Comparison of ENCODE assay signal across 9 mouse cellular contexts in the genomic region with DNA sequence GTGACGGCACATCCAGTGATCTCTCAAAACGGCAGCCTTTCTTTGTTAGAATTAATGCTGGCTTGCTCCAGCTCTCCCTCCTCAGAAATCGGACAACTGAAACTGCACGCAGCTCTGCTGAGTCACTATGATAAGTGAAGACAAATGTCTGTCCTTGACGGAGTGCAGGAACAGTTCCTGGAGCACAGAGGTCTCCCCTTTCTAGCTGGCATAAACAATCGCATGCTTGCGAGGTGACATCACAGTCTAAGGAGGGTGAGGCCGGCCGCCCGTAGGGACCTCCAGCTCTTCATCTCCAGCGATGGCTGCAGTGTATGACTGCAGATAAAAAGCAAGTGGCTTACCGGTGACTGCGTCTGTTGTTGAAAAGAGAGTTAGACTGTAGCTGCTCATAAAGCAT. TPM values are rescaled to one million over a fixed set of nuclear protein-coding genes. Genes with fewer than 3 reads are reported as not detected.
A peak's percentile ranks its signal among the peaks of the same experiment; 100 is the strongest.
DNase-seq lines count a peak whose midpoint lies in the region; ATAC-seq and TF ChIP-seq lines count a peak whose summit lies in the region.
"Had no signal": no experiment of that assay in that cellular context is flagged by ENCODE, and none has a peak within 500 bp of the region (broad histone marks: within the 10 kb centered on the region; RNA-seq: fewer than 3 reads in every experiment).

No protein-coding gene starts in this region.

- peak; percentile 10 for DNase-seq in hindbrain, embryonic 11.5 days (ENCODE audit: low spot score)
- DNase-seq in embryo, embryonic 11 days, result peak; percentile 47
- peak; percentile 48 for DNase-seq in lung, adult 2 months
- DNase-seq in urinary bladder, postnatal 25 days (ENCODE audit: low spot score), result peak; percentile 49
- DNase-seq in left cerebral cortex, adult 11 months (ENCODE audit: low spot score), result no peak

- H3K4me2 ChIP-seq in hindbrain, embryonic 11.5 days (replicated peaks; ENCODE audit: low read depth, low read length), result no peak overlapping the region
- no peak overlapping the region for H3K4me2 ChIP-seq in hindbrain, embryonic 16.5 days (ENCODE audit: low read length)
- peak overlapping the region; percentile 29 for H3K4me2 ChIP-seq in heart, embryonic 16.5 days (ENCODE audit: low read depth, low read length)

- peaks cover 8% of the 10 kb centered on the region; the same call in 1 of the 2 replicates for H3K36me3 ChIP-seq in hindbrain, embryonic 11.5 days (ENCODE audit: control insufficient read depth, insufficient read depth, low read length)
- H3K36me3 ChIP-seq in hindbrain, embryonic 16.5 days (ENCODE audit: control insufficient read depth, insufficient read depth, low read length), result peaks cover 68% of the 10 kb centered on the region
- H3K36me3 ChIP-seq in heart, embryonic 16.5 days (ENCODE audit: control insufficient read depth, insufficient read depth), result peaks cover 57% of the 10 kb centered on the region

- no peak for TF ChIP-seq CTCF in lung, adult 2 months (IDR thresholded peaks at IDR 0.05; ENCODE audit: insufficient read depth, low read length)

- no peaks in the 10 kb centered on the region for H3K27me3 ChIP-seq in hindbrain, embryonic 11.5 days (ENCODE audit: control insufficient read depth, insufficient read depth, low read length)
- H3K27me3 ChIP-seq in hindbrain, embryonic 16.5 days (replicated peaks; ENCODE audit: control insufficient read depth, insufficient read depth, low read length), result no peaks in the 10 kb centered on the region
- H3K27me3 ChIP-seq in heart, embryonic 16.5 days (ENCODE audit: control insufficient read depth, insufficient read depth, low read length), result no peaks in the 10 kb centered on the region
- H3K27me3 ChIP-seq: CH12.LX had no signal

- WGBS in hindbrain, embryonic 11.5 days, result 75% methylated on average over 13 of the region's 13 CpGs
- WGBS in hindbrain, embryonic 16.5 days, result 71% methylated on average over 13 of the region's 13 CpGs
- 12% methylated on average over 13 of the region's 13 CpGs for WGBS in heart, embryonic 16.5 days
- WGBS in lung, adult 2 months, result 30% methylated on average over 13 of the region's 13 CpGs

- H3K27ac ChIP-seq in hindbrain, embryonic 11.5 days (ENCODE audit: low read depth, low read length), result no peak overlapping the region
- no peak overlapping the region for H3K27ac ChIP-seq in hindbrain, embryonic 16.5 days (ENCODE audit: low read depth, low read length)
- H3K27ac ChIP-seq in heart, embryonic 16.5 days (ENCODE audit: low read length), result peak overlapping the region; percentile 67

- no peak overlapping the region for H3K9ac ChIP-seq in hindbrain, embryonic 11.5 days (ENCODE audit: low read depth, low read length)
- no peak overlapping the region for H3K9ac ChIP-seq in hindbrain, embryonic 16.5 days (ENCODE audit: low read depth, low read length)
- peak overlapping the region; percentile 6 for H3K9ac ChIP-seq in heart, embryonic 16.5 days (ENCODE audit: low read length)

- no peaks in the 10 kb centered on the region for H3K9me3 ChIP-seq in hindbrain, embryonic 11.5 days (ENCODE audit: control insufficient read depth, low read length)
- H3K9me3 ChIP-seq in hindbrain, embryonic 16.5 days (ENCODE audit: control insufficient read depth, low read length), result no peaks in the 10 kb centered on the region
- H3K9me3 ChIP-seq in heart, embryonic 16.5 days (replicated peaks; ENCODE audit: control insufficient read depth, low read length), result peaks cover 3% of the 10 kb centered on the region; the same call in 1 of the 2 replicates

- no peak overlapping the region for H3K4me3 ChIP-seq in hindbrain, embryonic 11.5 days (ENCODE audit: low read depth, low read length)
- no peak overlapping the region for H3K4me3 ChIP-seq in hindbrain, embryonic 16.5 days (ENCODE audit: low read length)
- 0 out of 2 replicates have a peak overlapping the region, but pooled peaks have one; percentile 1 for H3K4me3 ChIP-seq in heart, embryonic 16.5 days (ENCODE audit: low read length)
- H3K4me3 ChIP-seq in lung, adult 2 months (replicated peaks; ENCODE audit: extremely low read depth, low read depth, low read length), result no peak overlapping the region

- H3K4me1 ChIP-seq in hindbrain, embryonic 11.5 days (replicated peaks; ENCODE audit: control insufficient read depth, insufficient read depth, low read length), result no peaks in the 10 kb centered on the region
- no peaks in the 10 kb centered on the region for H3K4me1 ChIP-seq in hindbrain, embryonic 16.5 days (ENCODE audit: control insufficient read depth, insufficient read depth, low read depth, low read length)
- H3K4me1 ChIP-seq in heart, embryonic 16.5 days (ENCODE audit: control insufficient read depth, insufficient read depth, low read length), result peaks cover 5% of the 10 kb centered on the region
- peaks cover 13% of the 10 kb centered on the region for H3K4me1 ChIP-seq in lung, adult 2 months (ENCODE audit: control insufficient read depth, insufficient read depth, low read length)

- ATAC-seq in hindbrain, embryonic 11.5 days (ENCODE audit: low FRiP score), result no peak
- ATAC-seq in hindbrain, embryonic 16.5 days, result no peak
- peak; percentile 91 for ATAC-seq in heart, embryonic 16.5 days (replicated peaks; ENCODE audit: extremely low read depth, insufficient read depth, low FRiP score)
- no peak for ATAC-seq in cerebellum, adult (ENCODE audit: insufficient number of reproducible peaks, low FRiP score, low TSS enrichment)

- peak; percentile 39; the same call in 1 of the 2 replicates for TF ChIP-seq POLR2A in lung, adult 2 months (IDR thresholded peaks at IDR 0.05; ENCODE audit: borderline replicate concordance, extremely low read depth, low read depth, low read length)

RNA-seq across cellular contexts. Expression of gene Gemin6, which starts 31.0 kb away (rescaled TPM):
- 37.9 and 41.5 TPM in 2 replicates for polyA plus RNA-seq in hindbrain, embryonic 11.5 days (2014; fragmentation: Nextera tagmentation; extraction: Ambion mirVana)
- polyA plus RNA-seq in hindbrain, embryonic 16.5 days (2015; fragmentation: Nextera tagmentation; extraction: Ambion mirVana), result 20.0 and 20.8 TPM in 2 replicates
- 26.3 and 26.8 TPM in 2 replicates for polyA plus RNA-seq in heart, embryonic 16.5 days (2015; fragmentation: Nextera tagmentation; extraction: Ambion mirVana)
- polyA plus RNA-seq in lung, adult 2 months (2012; rRNA removed), result 0.79 and 1.6 TPM in 2 replicates

RNA-seq across cellular contexts. Expression of gene Morn2, which starts 34.8 kb away (rescaled TPM):
- polyA plus RNA-seq in hindbrain, embryonic 11.5 days (2014; fragmentation: Nextera tagmentation; extraction: Ambion mirVana), result 32.0 and 38.6 TPM in 2 replicates
- polyA plus RNA-seq in hindbrain, embryonic 16.5 days (2015; fragmentation: Nextera tagmentation; extraction: Ambion mirVana), result 56.7 and 65.2 TPM in 2 replicates
- polyA plus RNA-seq in heart, embryonic 16.5 days (2015; fragmentation: Nextera tagmentation; extraction: Ambion mirVana), result 25.7 and 27.5 TPM in 2 replicates
- polyA plus RNA-seq in lung, adult 2 months (2012; rRNA removed), result 4.2 and 7.5 TPM in 2 replicates

RNA-seq across cellular contexts. Expression of gene Dhx57, which starts 35.1 kb away (rescaled TPM):
- 23.3 and 25.7 TPM in 2 replicates for polyA plus RNA-seq in hindbrain, embryonic 11.5 days (2014; fragmentation: Nextera tagmentation; extraction: Ambion mirVana)
- polyA plus RNA-seq in hindbrain, embryonic 16.5 days (2015; fragmentation: Nextera tagmentation; extraction: Ambion mirVana), result 47.4 and 54.1 TPM in 2 replicates
- 8.6 and 8.9 TPM in 2 replicates for polyA plus RNA-seq in heart, embryonic 16.5 days (2015; fragmentation: Nextera tagmentation; extraction: Ambion mirVana)
- polyA plus RNA-seq in lung, adult 2 months (2012; rRNA removed), result 7.7 and 10.2 TPM in 2 replicates

RNA-seq across cellular contexts. Expression of gene Ttc39d, which starts 47.9 kb away (rescaled TPM):
- polyA plus RNA-seq in hindbrain, embryonic 11.5 days (2014; fragmentation: Nextera tagmentation; extraction: Ambion mirVana), result 0.20 TPM in 1 of 2 replicates, not detected in the other
- 0.10 and 0.19 TPM in 2 replicates for polyA plus RNA-seq in hindbrain, embryonic 16.5 days (2015; fragmentation: Nextera tagmentation; extraction: Ambion mirVana)
- polyA plus RNA-seq in heart, embryonic 16.5 days (2015; fragmentation: Nextera tagmentation; extraction: Ambion mirVana), result 0.25 TPM in 1 of 2 replicates, not detected in the other
- 0.06 TPM in 1 of 2 replicates, not detected in the other for polyA plus RNA-seq in lung, adult 2 months (2012; rRNA removed)

RNA-seq across cellular contexts. Expression of gene Srsf7, which starts 48.1 kb away (rescaled TPM):
- polyA plus RNA-seq in hindbrain, embryonic 11.5 days (2014; fragmentation: Nextera tagmentation; extraction: Ambion mirVana), result 773 and 810 TPM in 2 replicates
- 356 and 367 TPM in 2 replicates for polyA plus RNA-seq in hindbrain, embryonic 16.5 days (2015; fragmentation: Nextera tagmentation; extraction: Ambion mirVana)
- polyA plus RNA-seq in heart, embryonic 16.5 days (2015; fragmentation: Nextera tagmentation; extraction: Ambion mirVana), result 291 and 311 TPM in 2 replicates
- 31.5 and 46.7 TPM in 2 replicates for polyA plus RNA-seq in lung, adult 2 months (2012; rRNA removed)
